Mouse (Mus musculus): Measurements from ENCODE around the gene Ror1. TPM values are rescaled to one million over a fixed set of nuclear protein-coding genes. Genes with fewer than 3 reads are reported as not detected.

Ror1 gene
- polyA plus RNA-seq, 1 experiment from 2014 or later, result 10.5 TPM

- Histone ChIP-seq H3K36me3 (no peaks in the 10 kb centered on the region), H3K4me1 (peaks cover 59% of the 10 kb centered on the region), H3K4me2 (no peak overlapping the region), H3K27me3 (replicated peaks) (no peaks in the 10 kb centered on the region), H3K9me3 (no peaks in the 10 kb centered on the region), H3K27ac (replicated peaks) (peak overlapping the region; percentile 20), H3K4me3 (no peak overlapping the region), H3K9ac (no peak overlapping the region)
- WGBS, result 15% methylated on average over 3 of the region's 3 CpGs
- no peak for ATAC-seq (ENCODE audit: extremely low read depth, insufficient number of reproducible peaks, low FRiP score, low TSS enrichment)
Measured at GRCm38 (mm10) chr4:100216587-100216986, 121.0 kb downstream of the Ror1 start.

DNA sequence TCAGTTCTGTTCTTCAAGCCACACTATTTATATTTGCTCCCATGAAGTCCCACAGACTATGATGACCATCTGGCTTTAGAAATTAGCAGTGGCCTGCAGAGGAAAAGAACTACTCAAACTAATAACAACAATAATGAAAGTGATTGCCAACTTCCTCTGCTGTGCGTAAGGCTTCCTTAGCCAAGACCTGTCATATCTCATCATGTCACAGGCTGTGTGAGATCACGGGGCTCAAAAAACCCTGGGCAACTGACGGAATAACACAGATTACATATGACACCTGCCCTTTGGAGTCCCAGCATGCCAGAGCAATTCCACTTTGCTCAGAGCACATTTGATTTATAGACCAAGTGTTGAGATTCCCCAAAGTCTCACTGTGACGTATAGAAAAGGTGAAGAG is 123.4 kb downstream of the Ror1 start:
- H3K4me3 ChIP-seq, result no peak overlapping the region
- H3K27me3 ChIP-seq (replicated peaks), result no peaks in the 10 kb centered on the region
- H3K36me3 ChIP-seq, result no peaks in the 10 kb centered on the region
- H3K4me2 ChIP-seq, result no peak overlapping the region
- WGBS, result 35% methylated on average over 4 of the region's 4 CpGs
- H3K9me3 ChIP-seq, result no peaks in the 10 kb centered on the region
- peak overlapping the region; percentile 7; the same call in 1 of the 2 replicates for H3K9ac ChIP-seq
- ATAC-seq (ENCODE audit: extremely low read depth, insufficient number of reproducible peaks, low FRiP score, low TSS enrichment), result no peak
- peak overlapping the region; percentile 15 for H3K27ac ChIP-seq (replicated peaks)
- H3K4me1 ChIP-seq, result peaks cover 77% of the 10 kb centered on the region

DNA sequence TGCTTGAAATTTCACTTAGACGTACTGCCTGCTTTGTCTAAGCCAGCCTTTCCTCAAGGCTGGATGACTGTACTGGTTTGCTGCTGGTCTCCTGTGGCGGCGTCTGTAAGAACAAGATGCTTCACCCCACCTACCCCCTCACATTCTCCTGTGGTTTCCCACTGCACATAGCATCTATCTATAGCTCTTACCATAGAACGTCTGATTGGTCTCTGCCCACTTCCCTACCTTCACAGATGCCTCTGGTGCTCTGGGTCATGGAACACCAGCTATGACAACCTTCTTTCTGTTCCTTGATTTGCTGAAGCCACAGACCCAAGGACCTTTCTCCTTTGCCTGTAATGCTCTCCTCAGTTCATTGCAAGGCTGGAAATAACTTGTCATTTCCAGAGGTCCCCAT is 124.0 kb downstream of the Ror1 start:
- Histone ChIP-seq H3K27me3 (replicated peaks) (no peaks in the 10 kb centered on the region), H3K4me1 (peaks cover 73% of the 10 kb centered on the region), H3K27ac (replicated peaks) (peak overlapping the region; percentile 15; the same call in 1 of the 2 replicates), H3K4me2 (no peak overlapping the region), H3K4me3 (no peak overlapping the region), H3K9me3 (no peaks in the 10 kb centered on the region), H3K36me3 (no peaks in the 10 kb centered on the region), H3K9ac (no peak overlapping the region)
- no peak for ATAC-seq (ENCODE audit: extremely low read depth, insufficient number of reproducible peaks, low FRiP score, low TSS enrichment)
- 38% methylated on average over 4 of the region's 4 CpGs for WGBS

DNA sequence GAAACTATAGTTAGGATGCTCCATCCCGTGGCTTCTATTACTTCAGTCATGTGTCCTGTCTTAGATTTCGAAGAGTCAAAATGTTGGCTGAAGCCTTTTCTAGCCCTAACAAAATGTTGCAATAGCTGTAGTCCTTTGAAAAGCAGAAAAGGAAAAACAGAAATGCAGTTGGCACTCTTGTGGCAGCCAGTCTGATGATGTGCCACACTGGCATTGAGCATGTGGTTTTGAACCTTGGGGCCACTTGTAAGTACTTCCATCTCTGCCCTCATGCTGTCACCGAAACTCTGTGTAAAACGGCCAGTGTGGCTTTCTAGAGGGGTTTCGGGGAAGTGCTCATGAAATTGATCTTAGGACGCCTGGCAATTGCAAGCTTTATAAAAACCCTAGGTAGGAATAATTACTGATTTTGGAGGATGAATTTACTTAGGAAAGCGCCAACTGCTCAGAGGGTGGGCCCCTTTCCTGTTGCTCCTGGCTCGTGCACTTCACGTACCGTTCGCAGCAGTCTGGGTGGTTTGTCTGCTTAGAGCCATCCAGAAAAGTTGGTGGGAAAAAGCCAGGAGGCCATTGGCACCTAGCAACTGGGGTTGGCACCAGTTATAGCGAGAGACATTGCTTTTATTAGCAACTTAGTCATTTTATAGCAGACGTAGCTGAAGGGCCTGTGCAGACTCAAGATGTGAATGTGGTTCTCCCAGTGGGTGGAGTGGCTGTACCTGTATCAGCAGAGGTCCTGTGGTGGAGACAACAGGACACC is 126.6 kb downstream of the Ror1 start:
- Histone ChIP-seq H3K9ac (no peak overlapping the region), H3K4me3 (no peak overlapping the region), H3K9me3 (no peaks in the 10 kb centered on the region), H3K4me1 (peaks cover 63% of the 10 kb centered on the region), H3K36me3 (no peaks in the 10 kb centered on the region), H3K27me3 (replicated peaks) (no peaks in the 10 kb centered on the region), H3K4me2 (no peak overlapping the region), H3K27ac (replicated peaks) (no peak overlapping the region)
- 74% methylated on average over 13 of the region's 13 CpGs for WGBS
- no peak for ATAC-seq (ENCODE audit: extremely low read depth, insufficient number of reproducible peaks, low FRiP score, low TSS enrichment)

DNA sequence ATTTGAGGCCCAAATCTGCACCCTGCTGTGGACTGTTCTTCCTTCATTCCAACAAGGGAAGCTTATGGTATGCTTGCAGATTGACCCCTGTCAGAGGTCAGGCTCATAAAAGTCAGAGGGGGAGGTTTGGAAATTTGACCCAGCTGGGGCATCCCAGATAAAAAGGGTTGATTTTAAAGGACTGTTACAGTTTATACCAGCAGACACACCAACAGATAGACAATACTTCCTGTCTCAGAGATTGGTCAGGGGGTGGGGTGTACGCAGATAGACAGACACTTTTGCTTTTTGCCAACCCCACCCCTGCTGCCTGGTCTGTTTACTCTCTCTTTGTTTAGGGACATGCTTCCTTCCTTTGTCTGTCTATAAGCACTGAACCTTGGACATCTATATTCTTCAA is 127.9 kb downstream of the Ror1 start:
- no peak overlapping the region for H3K4me3 ChIP-seq
- H3K9ac ChIP-seq, result 0 out of 2 replicates have a peak overlapping the region, but pooled peaks have one; percentile 29
- no peaks in the 10 kb centered on the region for H3K9me3 ChIP-seq
- 0 out of 2 replicates have a peak overlapping the region, but pooled peaks have one; percentile 29 for H3K27ac ChIP-seq (replicated peaks)
- ATAC-seq (ENCODE audit: extremely low read depth, insufficient number of reproducible peaks, low FRiP score, low TSS enrichment), result no peak
- H3K36me3 ChIP-seq, result no peaks in the 10 kb centered on the region
- no peak overlapping the region for H3K4me2 ChIP-seq
- H3K4me1 ChIP-seq, result peaks cover 66% of the 10 kb centered on the region
- no peaks in the 10 kb centered on the region for H3K27me3 ChIP-seq (replicated peaks)
- WGBS, result 59% methylated on average over 1 of the region's 1 CpGs

GRCm38 (mm10) chr4:100223965-100224364 is 128.4 kb downstream of the Ror1 start:
- Histone ChIP-seq H3K4me3 (no peak overlapping the region), H3K4me1 (peaks cover 65% of the 10 kb centered on the region), H3K4me2 (no peak overlapping the region), H3K9ac (no peak overlapping the region), H3K36me3 (no peaks in the 10 kb centered on the region), H3K9me3 (no peaks in the 10 kb centered on the region), H3K27ac (replicated peaks) (no peak overlapping the region), H3K27me3 (replicated peaks) (no peaks in the 10 kb centered on the region)
- ATAC-seq (ENCODE audit: extremely low read depth, insufficient number of reproducible peaks, low FRiP score, low TSS enrichment), result no peak
- 89% methylated on average over 3 of the region's 3 CpGs for WGBS

DNA sequence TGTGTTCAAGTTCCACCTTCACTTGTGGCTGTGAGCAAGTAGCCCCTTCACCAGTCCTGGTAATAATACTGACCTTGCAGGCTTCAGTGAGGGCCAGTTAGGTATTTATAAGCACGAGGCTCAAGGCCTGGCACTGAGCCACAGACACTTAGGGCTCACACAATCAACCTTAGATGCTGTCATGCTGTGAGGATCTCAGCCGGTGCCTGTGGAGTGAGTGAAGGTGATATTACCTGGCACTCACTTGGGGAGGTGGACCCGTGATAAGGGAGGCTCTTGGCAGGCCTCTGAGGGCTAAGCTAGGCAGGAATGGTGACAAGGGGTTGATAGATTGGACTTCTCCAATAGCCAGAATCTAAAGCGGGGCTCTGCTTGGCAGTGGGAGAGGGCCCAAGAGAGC is 131.0 kb downstream of the Ror1 start:
- 0 out of 2 replicates have a peak, but pooled peaks have one; percentile 42 for ATAC-seq (ENCODE audit: extremely low read depth, insufficient number of reproducible peaks, low FRiP score, low TSS enrichment)

GRCm38 (mm10) chr4:100228106-100228505 is 132.5 kb downstream of the Ror1 start:
- no peaks in the 10 kb centered on the region for H3K36me3 ChIP-seq
- H3K4me1 ChIP-seq, result peaks cover 76% of the 10 kb centered on the region
- no peaks in the 10 kb centered on the region for H3K9me3 ChIP-seq
- no peak overlapping the region for H3K4me3 ChIP-seq
- no peaks in the 10 kb centered on the region for H3K27me3 ChIP-seq (replicated peaks)
- WGBS, result 46% methylated on average over 3 of the region's 3 CpGs
- peak overlapping the region; percentile 83 for H3K27ac ChIP-seq (replicated peaks)
- H3K9ac ChIP-seq, result no peak overlapping the region
- no peak for ATAC-seq (ENCODE audit: extremely low read depth, insufficient number of reproducible peaks, low FRiP score, low TSS enrichment)
- H3K4me2 ChIP-seq, result no peak overlapping the region

More for the DNA sequence above, 131.0 kb downstream of the Ror1 start:
- H3K36me3 ChIP-seq, result no peaks in the 10 kb centered on the region
- peaks cover 77% of the 10 kb centered on the region for H3K4me1 ChIP-seq
- no peak overlapping the region for H3K9ac ChIP-seq
- no peak overlapping the region for H3K4me2 ChIP-seq
- peak overlapping the region; percentile 83 for H3K27ac ChIP-seq (replicated peaks)
- WGBS, result 16% methylated on average over 4 of the region's 4 CpGs
- H3K27me3 ChIP-seq (replicated peaks), result no peaks in the 10 kb centered on the region
- H3K4me3 ChIP-seq, result no peak overlapping the region
- no peaks in the 10 kb centered on the region for H3K9me3 ChIP-seq

DNA sequence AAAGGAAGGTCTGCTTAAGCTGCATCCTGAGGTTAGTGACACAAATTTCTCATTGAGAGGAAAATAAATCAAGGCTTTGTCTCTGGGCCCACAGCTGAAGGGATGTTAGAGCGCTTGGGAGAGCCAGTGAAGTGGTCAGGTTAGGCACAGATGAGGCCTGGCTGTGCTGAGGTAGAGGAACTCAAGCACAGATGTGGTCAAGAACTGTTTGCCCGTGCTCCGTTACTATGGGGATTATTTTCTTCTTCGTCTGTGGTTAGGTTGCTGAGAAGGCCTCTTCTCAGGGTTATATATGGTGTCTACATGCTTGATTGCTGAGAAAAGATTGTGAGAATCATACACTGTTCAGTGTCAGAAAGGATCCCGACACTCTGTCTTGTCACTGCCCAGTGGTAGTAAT is 134.7 kb downstream of the Ror1 start:
- H3K9ac ChIP-seq, result peak overlapping the region; percentile 29; the same call in 1 of the 2 replicates
- H3K9me3 ChIP-seq, result no peaks in the 10 kb centered on the region
- H3K4me1 ChIP-seq, result peaks cover 82% of the 10 kb centered on the region
- H3K36me3 ChIP-seq, result no peaks in the 10 kb centered on the region
- no peak for ATAC-seq (ENCODE audit: extremely low read depth, insufficient number of reproducible peaks, low FRiP score, low TSS enrichment)
- no peak overlapping the region for H3K4me3 ChIP-seq
- no peaks in the 10 kb centered on the region for H3K27me3 ChIP-seq (replicated peaks)
- H3K27ac ChIP-seq (replicated peaks), result peak overlapping the region; percentile 66
- WGBS, result 47% methylated on average over 5 of the region's 5 CpGs
- no peak overlapping the region for H3K4me2 ChIP-seq

- Histone ChIP-seq H3K36me3 (no peaks in the 10 kb centered on the region), H3K27ac (replicated peaks) (peak overlapping the region; percentile 66), H3K9ac (no peak overlapping the region), H3K4me2 (no peak overlapping the region), H3K27me3 (replicated peaks) (no peaks in the 10 kb centered on the region), H3K4me1 (peaks cover 84% of the 10 kb centered on the region), H3K4me3 (no peak overlapping the region), H3K9me3 (no peaks in the 10 kb centered on the region)
- WGBS, result 74% methylated on average over 2 of the region's 2 CpGs
- no peak for ATAC-seq (ENCODE audit: extremely low read depth, insufficient number of reproducible peaks, low FRiP score, low TSS enrichment)
Measured at GRCm38 (mm10) chr4:100230963-100231362, 135.4 kb downstream of the Ror1 start.

GRCm38 (mm10) chr4:100231906-100232305 is 136.3 kb downstream of the Ror1 start:
- ATAC-seq (ENCODE audit: extremely low read depth, insufficient number of reproducible peaks, low FRiP score, low TSS enrichment), result no peak
- H3K9me3 ChIP-seq, result no peaks in the 10 kb centered on the region
- H3K9ac ChIP-seq, result no peak overlapping the region
- no peaks in the 10 kb centered on the region for H3K36me3 ChIP-seq
- H3K4me3 ChIP-seq, result no peak overlapping the region
- H3K27me3 ChIP-seq (replicated peaks), result no peaks in the 10 kb centered on the region; the same call in 1 of the 2 replicates
- 0 out of 2 replicates have a peak overlapping the region, but pooled peaks have one; percentile 24 for H3K27ac ChIP-seq (replicated peaks)
- WGBS, result 66% methylated on average over 3 of the region's 3 CpGs
- peaks cover 85% of the 10 kb centered on the region for H3K4me1 ChIP-seq
- no peak overlapping the region for H3K4me2 ChIP-seq

GRCm38 (mm10) chr4:100232541-100232940 is 136.9 kb downstream of the Ror1 start:
- no peaks in the 10 kb centered on the region for H3K9me3 ChIP-seq
- H3K27me3 ChIP-seq (replicated peaks), result no peaks in the 10 kb centered on the region; the same call in 1 of the 2 replicates
- 70% methylated on average over 7 of the region's 7 CpGs for WGBS
- H3K27ac ChIP-seq (replicated peaks), result no peak overlapping the region
- no peaks in the 10 kb centered on the region for H3K36me3 ChIP-seq
- peaks cover 84% of the 10 kb centered on the region for H3K4me1 ChIP-seq
- no peak for ATAC-seq (ENCODE audit: extremely low read depth, insufficient number of reproducible peaks, low FRiP score, low TSS enrichment)
- H3K4me2 ChIP-seq, result no peak overlapping the region
- no peak overlapping the region for H3K4me3 ChIP-seq
- H3K9ac ChIP-seq, result no peak overlapping the region

Data from heart, embryonic 13.5 days (tissue).